Mouse (Mus musculus) heart, embryonic 16.5 days (tissue): Measurements from ENCODE around the gene Lrrn4cl. TPM values are rescaled to one million over a fixed set of nuclear protein-coding genes. Genes with fewer than 3 reads are reported as not detected.
"Not testable (repeated sequence)": the region's sequence is repeated elsewhere in the genome, so short reads cannot be mapped to it uniquely, and the experiment has no call there.

ENCODE experiments used
- ATAC-seq: fragments of 200-750 bp; cut with Nextera tagmentation; replicated peaks from 2 replicates; pipeline ENCODE4 v1.8.0; 2017; ENCODE audit warnings: moderate number of reproducible peaks; ENCODE audit not compliant: insufficient read depth, low FRiP score; ENCODE audit errors: extremely low read depth
- H3K27ac ChIP-seq: fragments of 300-500 bp; sonication (generic); 2 replicates; pipeline ENCODE4 v1.5.1; 2014; ENCODE audit warnings: mild to moderate bottlenecking, low read length, control low read depth, moderate library complexity
- H3K27me3 ChIP-seq: fragments of 300-500 bp; sonication (generic); 2 replicates; pipeline ENCODE4 v1.6.1; 2014; ENCODE audit warnings: low read length, mixed read lengths; ENCODE audit not compliant: control insufficient read depth, insufficient read depth
- H3K36me3 ChIP-seq: fragments of 300-500 bp; sonication (generic); 2 replicates; pipeline ENCODE4 v1.6.1; 2014; ENCODE audit not compliant: control insufficient read depth, insufficient read depth
- H3K4me1 ChIP-seq: fragments of 300-500 bp; sonication (generic); 2 replicates; pipeline ENCODE4 v1.6.1; 2014; ENCODE audit warnings: low read length, mixed read lengths; ENCODE audit not compliant: control insufficient read depth, insufficient read depth
- H3K4me2 ChIP-seq: fragments of 300-500 bp; sonication (generic); 2 replicates; pipeline ENCODE4 v1.6.1; 2014; ENCODE audit warnings: low read depth, mild to moderate bottlenecking, control low read depth, low read length
- H3K4me3 ChIP-seq: fragments of 300-500 bp; sonication (generic); 2 replicates; pipeline ENCODE4 v1.5.1; 2014; ENCODE audit warnings: mild to moderate bottlenecking, control low read depth, low read length
- H3K9ac ChIP-seq: fragments of 300-500 bp; sonication (generic); 2 replicates; pipeline ENCODE4 v1.6.1; 2014; ENCODE audit warnings: low read length, control low read depth
- H3K9me3 ChIP-seq: fragments of 300-500 bp; sonication (generic); replicated peaks from 2 replicates; pipeline ENCODE4 v1.6.1; 2016; ENCODE audit warnings: low read length; ENCODE audit not compliant: control insufficient read depth
- whole genome bisulfite sequencing: fragments of 180-500 bp; shearing (Covaris S2); extraction: QIAGEN DNeasy Blood & Tissue Kit; methylation state at CpG from one replicate; pipeline ENCODE4 v1.1.7; 2014; 5-methylcytosine and 5-hydroxymethylcytosine counted together
- polyA plus RNA-seq: library from polyadenylated mRNA; unstranded; fragments of >200 nt; fragmentation: Nextera tagmentation; extraction: Ambion mirVana; gene quantifications from 2 replicates; pipeline ENCODE4 v1.2.1, GENCODE M21; 2015

Gene Lrrn4cl
- polyA plus RNA-seq, 1 experiment from 2014 or later = 2.8 TPM

GRCm38 (mm10) chr19:8844371-8845129 is 6.0 kb upstream of the Lrrn4cl start:
- Histone ChIP-seq H3K27ac (no peak overlapping the region), H3K4me2 (no peak overlapping the region), H3K4me1 (peaks cover 10% of the 10 kb centered on the region), H3K4me3 (no peak overlapping the region), H3K9me3 (no peaks in the 10 kb centered on the region), H3K27me3 (no peaks in the 10 kb centered on the region), H3K9ac (no peak overlapping the region), H3K36me3 (peaks cover 20% of the 10 kb centered on the region)
- no peak for ATAC-seq
- 61% methylated on average over 5 of the region's 5 CpGs for WGBS

GRCm38 (mm10) chr19:8848356-8848755 is 2.2 kb upstream of the Lrrn4cl start:
- no peak for ATAC-seq
- Histone ChIP-seq H3K4me1 (peaks cover 11% of the 10 kb centered on the region), H3K27me3 (no peaks in the 10 kb centered on the region), H3K4me2 (no peak overlapping the region), H3K4me3 (no peak overlapping the region), H3K36me3 (peaks cover 17% of the 10 kb centered on the region), H3K9me3 (no peaks in the 10 kb centered on the region), H3K9ac (no peak overlapping the region), H3K27ac (no peak overlapping the region)
- 66% methylated on average over 5 of the region's 5 CpGs for WGBS

DNA sequence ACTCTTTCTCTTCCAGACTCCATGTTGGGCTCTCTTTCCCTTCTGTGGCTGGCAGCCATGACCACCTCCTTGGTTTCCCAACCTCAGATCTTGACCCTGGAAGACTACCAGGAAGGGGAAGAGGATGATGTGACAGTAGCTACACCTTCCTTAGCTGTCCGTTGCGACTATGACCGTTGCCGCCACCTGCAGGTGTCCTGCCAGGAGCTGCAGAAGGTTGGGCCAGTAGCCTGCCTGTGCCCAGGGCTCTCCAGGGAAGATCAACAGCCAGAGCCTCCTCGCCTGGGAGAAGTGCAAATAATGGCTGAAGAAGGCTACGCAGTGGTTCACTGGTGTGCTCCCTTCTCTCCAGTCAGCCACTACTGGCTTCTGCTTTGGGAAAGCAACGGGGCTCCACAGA is 1.1 kb downstream of the Lrrn4cl start:
- no peak overlapping the region for H3K27ac ChIP-seq
- no peak overlapping the region for H3K9ac ChIP-seq
- no peaks in the 10 kb centered on the region for H3K27me3 ChIP-seq
- H3K36me3 ChIP-seq = peaks cover 9% of the 10 kb centered on the region
- no peak overlapping the region for H3K4me3 ChIP-seq
- no peak for ATAC-seq
- no peak overlapping the region for H3K4me2 ChIP-seq
- peaks cover 11% of the 10 kb centered on the region for H3K4me1 ChIP-seq
- 45% methylated on average over 7 of the region's 7 CpGs for WGBS
- no peaks in the 10 kb centered on the region for H3K9me3 ChIP-seq

- H3K9me3 ChIP-seq = no peaks in the 10 kb centered on the region
- peaks cover 4% of the 10 kb centered on the region; the same call in 1 of the 2 replicates for H3K36me3 ChIP-seq
- no peak overlapping the region for H3K9ac ChIP-seq
- H3K27me3 ChIP-seq = no peaks in the 10 kb centered on the region
- H3K4me2 ChIP-seq = no peak overlapping the region
- no peak overlapping the region for H3K4me3 ChIP-seq
- H3K4me1 ChIP-seq = peaks cover 11% of the 10 kb centered on the region
- H3K27ac ChIP-seq = no peak overlapping the region
- 49% methylated on average over 10 of the region's 10 CpGs for WGBS
- ATAC-seq = no peak
These were observed 1.8 kb downstream of the Lrrn4cl start for GRCm38 (mm10) chr19:8852236-8852928.

DNA sequence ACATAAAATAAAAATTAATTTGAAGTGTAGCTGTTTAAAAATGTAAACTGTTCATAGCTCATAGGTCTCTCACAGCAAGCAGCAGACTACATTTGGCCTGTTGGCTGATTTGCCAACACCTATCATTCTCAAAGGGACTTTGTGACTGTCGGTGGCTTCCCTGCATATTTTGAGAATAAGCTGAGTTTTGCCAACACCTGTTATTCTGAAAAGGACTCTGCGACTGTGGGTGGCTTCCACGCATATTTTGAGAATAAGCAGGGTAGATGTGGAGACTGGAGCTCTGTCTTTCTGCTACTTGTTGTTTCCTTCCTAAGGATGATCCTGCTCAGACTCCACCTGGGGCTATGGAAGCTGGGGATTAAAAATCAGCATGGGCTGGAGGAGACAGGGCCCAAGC is 2.5 kb downstream of the Lrrn4cl start:
- no peaks in the 10 kb centered on the region for H3K27me3 ChIP-seq
- H3K4me1 ChIP-seq = peaks cover 11% of the 10 kb centered on the region
- H3K36me3 ChIP-seq = peaks cover 4% of the 10 kb centered on the region; the same call in 1 of the 2 replicates
- H3K4me3 ChIP-seq = no peak overlapping the region
- no peak overlapping the region for H3K9ac ChIP-seq
- H3K4me2 ChIP-seq = no peak overlapping the region
- no peak for ATAC-seq
- WGBS = 67% methylated on average over 3 of the region's 3 CpGs
- H3K9me3 ChIP-seq = no peaks in the 10 kb centered on the region
- no peak overlapping the region for H3K27ac ChIP-seq

DNA sequence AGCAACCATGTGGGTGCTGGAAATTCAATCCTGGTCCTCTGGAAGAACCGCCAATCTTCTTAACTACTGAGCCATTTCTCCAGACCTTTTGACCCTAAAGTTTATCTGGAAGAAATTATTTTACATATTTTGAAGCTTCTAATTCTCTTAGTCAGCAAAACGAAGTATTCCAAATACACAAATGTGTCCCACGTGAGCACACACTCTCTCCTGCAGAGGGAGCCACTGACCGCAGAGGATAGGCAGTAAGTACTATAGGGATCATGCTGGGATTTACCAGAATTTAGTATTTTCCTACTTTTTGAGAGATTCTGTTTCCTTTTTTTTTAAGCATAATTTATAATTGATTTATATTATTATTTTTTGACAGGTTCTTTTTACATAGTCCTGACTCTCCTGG is 7.1 kb downstream of the Lrrn4cl start:
- H3K36me3 ChIP-seq = no peaks in the 10 kb centered on the region
- no peak overlapping the region for H3K9ac ChIP-seq
- H3K4me1 ChIP-seq = no peaks in the 10 kb centered on the region
- H3K27ac ChIP-seq = no peak overlapping the region
- H3K9me3 ChIP-seq = no peaks in the 10 kb centered on the region
- no peak overlapping the region for H3K4me3 ChIP-seq
- no peaks in the 10 kb centered on the region for H3K27me3 ChIP-seq
- WGBS = 39% methylated on average over 4 of the region's 4 CpGs
- no peak for ATAC-seq
- H3K4me2 ChIP-seq = no peak overlapping the region

GRCm38 (mm10) chr19:8859018-8859417 is 8.4 kb downstream of the Lrrn4cl start:
- no peak; the same call in 1 of the 2 replicates for ATAC-seq

DNA sequence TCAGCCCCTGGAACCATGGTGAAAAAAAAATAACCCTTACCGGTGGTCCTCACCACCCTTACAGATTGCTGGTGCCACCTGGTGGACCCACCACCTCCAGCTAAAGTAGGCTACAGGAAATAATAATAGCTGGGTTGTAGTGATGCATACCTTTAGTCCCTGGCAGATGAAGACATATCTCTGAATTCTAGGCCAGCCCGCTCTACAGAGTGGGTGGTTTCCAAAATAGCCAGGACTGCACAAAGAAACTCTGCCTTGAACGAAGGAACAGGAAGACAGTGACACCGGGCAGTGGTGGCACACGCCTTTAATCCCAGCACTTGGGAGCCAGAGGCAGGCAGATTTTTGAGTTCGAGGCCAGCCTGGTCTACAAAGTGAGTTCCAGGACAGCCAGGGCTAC is 13.7 kb downstream of the Lrrn4cl start:
- no peak for ATAC-seq
- H3K4me2 ChIP-seq = no peak overlapping the region
- 73% methylated on average over 6 of the region's 6 CpGs for WGBS

More at GRCm38 (mm10) chr19:8859018-8859417, 8.4 kb downstream of the Lrrn4cl start:
- Histone ChIP-seq H3K4me1 (no peaks in the 10 kb centered on the region), H3K27ac (no peak overlapping the region), H3K4me2 (no peak overlapping the region), H3K9me3 (no peaks in the 10 kb centered on the region), H3K4me3 (no peak overlapping the region), H3K36me3 (no peaks in the 10 kb centered on the region), H3K9ac (no peak overlapping the region), H3K27me3 (no peaks in the 10 kb centered on the region)
- 11% methylated on average over 1 of the region's 1 CpGs for WGBS

DNA sequence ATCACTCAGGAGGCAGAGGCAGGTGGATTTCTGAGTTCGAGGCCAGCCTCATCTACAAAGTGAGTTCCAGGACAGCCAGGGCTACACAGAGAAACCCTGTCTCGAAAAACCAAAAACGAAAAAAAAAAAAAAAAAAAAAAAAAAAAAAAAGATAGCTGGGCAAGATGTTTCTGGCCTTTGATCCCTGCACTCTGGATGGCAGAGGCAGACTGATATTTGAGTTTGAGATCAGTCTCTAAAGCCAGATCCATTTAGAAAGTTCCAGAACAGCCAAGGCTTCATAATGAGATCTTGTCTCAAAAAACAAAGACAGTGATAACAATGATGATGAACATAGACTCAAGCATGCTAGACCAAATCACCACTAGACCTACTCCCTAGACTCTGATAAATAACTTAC is 19.8 kb downstream of the Lrrn4cl start:
- H3K4me1 ChIP-seq, H3K9ac ChIP-seq, ATAC-seq, H3K9me3 ChIP-seq, H3K27me3 ChIP-seq, H3K4me3 ChIP-seq, H3K27ac ChIP-seq: not testable (repeated sequence)
- peaks cover 21% of the 10 kb centered on the region for H3K36me3 ChIP-seq
- WGBS = 79% methylated on average over 3 of the region's 3 CpGs
- peak overlapping the region; percentile 63 for H3K4me2 ChIP-seq

More for the DNA sequence above, 13.7 kb downstream of the Lrrn4cl start:
- Histone ChIP-seq H3K4me1 (no peaks in the 10 kb centered on the region), H3K9me3 (no peaks in the 10 kb centered on the region), H3K9ac (no peak overlapping the region), H3K27ac (no peak overlapping the region), H3K27me3 (no peaks in the 10 kb centered on the region), H3K4me3 (no peak overlapping the region), H3K36me3 (no peaks in the 10 kb centered on the region)
